Mouse (Mus musculus) E14TG2a.4 (cell line): ENCODE data around the gene Cd84.
"Not testable (repeated sequence)": the region's sequence is repeated elsewhere in the genome, so short reads cannot be mapped to it uniquely, and the experiment has no call there.

Experiments
- H3K27me3 ChIP-seq: 2 replicates; pipeline ENCODE4 v1.6.1; 2014; ENCODE audit warnings: low read length, control low read depth; ENCODE audit not compliant: insufficient read depth
- H3K36me3 ChIP-seq: 2 replicates; pipeline ENCODE4 v1.6.1; 2014; ENCODE audit warnings: low read length, control low read depth; ENCODE audit not compliant: insufficient read depth
- H3K4me1 ChIP-seq: replicated peaks from 2 replicates; pipeline ENCODE4 v1.6.1; 2014; ENCODE audit warnings: low read depth, low read length, control low read depth
- H3K4me3 ChIP-seq: replicated peaks from 2 replicates; pipeline ENCODE4 v1.5.1; 2014; ENCODE audit warnings: mild to moderate bottlenecking, low read length
- H3K9me3 ChIP-seq: 2 replicates; pipeline ENCODE4 v1.6.1; 2014; ENCODE audit warnings: low read length, control low read depth
- CTCF ChIP-seq: conservative IDR thresholded peaks from 2 replicates; pipeline ENCODE4 v1.5.1; 2014; ENCODE audit warnings: low read length
- NANOG ChIP-seq: IDR thresholded peaks from 2 replicates; pipeline ENCODE4 v1.6.1; 2014; ENCODE audit warnings: borderline replicate concordance, low read length, mixed read lengths
- POU5F1 ChIP-seq: IDR thresholded peaks from 2 replicates; pipeline ENCODE4 v1.6.1; 2014; ENCODE audit warnings: low read length, borderline replicate concordance

The Cd84 gene

DNA sequence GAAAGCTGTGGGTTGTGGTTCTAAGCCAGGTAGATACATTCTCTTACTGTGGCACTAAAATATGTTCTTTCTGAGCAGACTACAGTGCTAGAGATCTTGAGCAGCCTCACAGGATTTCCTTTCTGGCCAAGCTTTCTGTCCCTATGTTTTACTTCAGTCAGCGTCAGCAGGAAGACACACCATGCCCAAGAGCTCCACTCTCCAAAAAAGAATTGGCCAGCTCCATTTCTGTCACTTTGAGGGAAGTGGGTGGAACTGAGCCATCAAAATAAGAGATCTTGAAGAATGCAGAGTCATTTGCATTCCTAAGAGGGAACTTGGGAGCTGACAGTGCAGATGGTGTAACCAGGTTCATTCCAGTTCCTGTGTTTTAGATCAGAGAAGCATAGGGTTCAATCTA, 47.5 kb downstream of the Cd84 start:
- Histone ChIP-seq H3K4me3 (no peak overlapping the region), H3K36me3 (no peaks in the 10 kb centered on the region), H3K9me3 (peaks cover 45% of the 10 kb centered on the region), H3K4me1 (no peaks in the 10 kb centered on the region), H3K27me3 (no peaks in the 10 kb centered on the region)
- no peak for TF ChIP-seq POU5F1
- no peak for TF ChIP-seq CTCF
- TF ChIP-seq NANOG = no peak

GRCm38 (mm10) chr1:171895364-171895763, 55.9 kb downstream of the Cd84 start, which contains the start of gene Gm10521:
Gm10521 (plus strand) TSS chr1:171895664.
- H3K27me3 ChIP-seq, H3K4me1 ChIP-seq, H3K36me3 ChIP-seq, H3K4me3 ChIP-seq: not testable (repeated sequence)
- H3K9me3 ChIP-seq = peaks cover 74% of the 10 kb centered on the region

DNA sequence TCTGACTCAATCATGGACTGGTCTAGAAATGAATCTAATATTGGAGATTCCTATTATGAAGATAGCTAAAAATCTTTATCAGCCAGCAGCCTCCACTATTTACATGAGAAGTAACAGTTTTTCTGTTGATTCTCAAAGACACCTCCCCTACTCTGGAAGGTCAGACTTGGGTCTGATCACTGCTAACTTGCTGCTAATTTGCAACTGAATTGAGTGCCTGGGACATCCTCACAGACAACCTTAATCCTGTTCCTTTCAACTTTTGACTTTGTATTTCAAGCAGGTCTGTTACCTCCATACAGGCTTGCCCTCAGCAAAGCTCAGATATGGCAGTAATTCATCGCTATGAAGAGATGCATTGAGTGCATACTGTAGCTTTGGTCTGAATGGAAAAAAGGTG, 64.5 kb downstream of the Cd84 start:
- Histone ChIP-seq H3K4me1 (no peaks in the 10 kb centered on the region), H3K27me3 (no peaks in the 10 kb centered on the region), H3K9me3 (peaks cover 80% of the 10 kb centered on the region), H3K4me3 (no peak overlapping the region), H3K36me3 (no peaks in the 10 kb centered on the region)
- TF ChIP-seq CTCF (no peak), NANOG (no peak), POU5F1 (no peak)

DNA sequence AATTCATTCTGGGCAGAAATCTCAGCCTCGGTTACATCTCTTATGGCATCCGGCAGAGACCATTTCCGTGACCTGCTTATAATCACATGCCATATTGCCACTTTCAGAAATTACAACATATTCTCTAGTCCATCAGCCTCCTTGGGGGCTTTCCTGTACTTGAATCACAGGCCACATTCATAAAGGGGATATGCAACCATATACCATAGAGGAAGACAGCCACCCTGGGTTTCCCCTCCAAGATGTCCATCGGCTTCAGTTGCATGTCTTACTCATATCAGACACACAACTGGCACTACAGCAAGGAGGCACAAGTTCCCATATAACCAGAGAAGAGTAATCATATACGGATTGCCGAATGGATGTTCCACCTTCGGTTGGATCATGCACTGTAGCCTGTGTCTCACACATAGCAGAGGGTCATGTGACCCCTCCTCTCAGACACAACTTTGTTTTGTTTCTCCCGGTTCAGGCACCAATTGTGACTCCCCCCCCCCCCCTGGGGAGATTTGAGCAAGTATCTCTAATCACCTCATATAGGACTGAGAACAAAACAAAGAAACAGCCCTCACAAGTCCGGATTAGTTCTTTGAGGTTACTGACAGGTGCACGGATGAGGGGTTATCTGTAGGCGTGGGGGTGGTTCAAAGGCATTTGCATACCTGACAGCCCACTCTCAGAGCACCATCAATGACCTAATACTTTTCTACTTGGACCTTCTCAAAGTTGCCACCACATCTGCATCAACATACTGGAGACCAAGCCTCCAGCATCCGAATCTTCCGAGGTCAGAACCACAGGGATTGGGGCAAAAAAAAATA, 76.4 kb downstream of the Cd84 start:
- peaks cover 20% of the 10 kb centered on the region for H3K9me3 ChIP-seq
- H3K4me3 ChIP-seq = no peak overlapping the region
- H3K4me1 ChIP-seq = no peaks in the 10 kb centered on the region
- no peaks in the 10 kb centered on the region for H3K36me3 ChIP-seq
- H3K27me3 ChIP-seq = no peaks in the 10 kb centered on the region
- TF ChIP-seq POU5F1 (no peak), NANOG (no peak), CTCF (no peak)

- no peaks in the 10 kb centered on the region for H3K27me3 ChIP-seq
- no peaks in the 10 kb centered on the region for H3K36me3 ChIP-seq
- H3K9me3 ChIP-seq = peaks cover 7% of the 10 kb centered on the region; the same call in 1 of the 2 replicates
- no peak for TF ChIP-seq CTCF
- no peak for TF ChIP-seq POU5F1
- TF ChIP-seq NANOG = no peak
- H3K4me1 ChIP-seq = no peaks in the 10 kb centered on the region
- no peak within 1 kb of the TSS for H3K4me3 ChIP-seq
Measured at GRCm38 (mm10) chr1:171917305-171918039, 78.0 kb downstream of the Cd84 start, which contains the start of gene Slamf6. Slamf6 (plus strand) TSS chr1:171917515.

- TF ChIP-seq POU5F1 (no peak), NANOG (no peak), CTCF (no peak)
- no peaks in the 10 kb centered on the region for H3K4me1 ChIP-seq
Measured at GRCm38 (mm10) chr1:171918136-171918920, 78.8 kb downstream of the Cd84 start.

DNA sequence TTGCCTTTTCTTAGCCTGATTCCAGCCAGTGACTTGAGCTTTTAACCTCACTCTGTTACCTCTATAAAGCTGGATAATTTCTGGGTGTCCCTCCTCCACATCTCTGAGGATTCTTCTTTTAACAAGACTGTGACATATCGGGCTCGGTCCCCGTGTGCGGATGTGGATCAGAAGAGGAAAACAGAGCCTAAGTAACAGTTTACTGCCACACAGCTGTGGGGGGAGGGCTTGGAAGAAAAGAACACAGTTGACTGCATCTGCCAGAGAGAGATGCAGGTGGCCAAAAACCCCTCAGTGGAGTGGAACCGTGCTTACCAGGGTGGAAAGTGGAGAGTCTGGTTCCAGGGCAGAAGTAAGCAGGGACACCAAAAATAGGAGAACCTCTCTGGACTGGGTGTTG, 79.7 kb downstream of the Cd84 start:
- no peaks in the 10 kb centered on the region for H3K9me3 ChIP-seq
- no peak for TF ChIP-seq POU5F1
- no peak for TF ChIP-seq NANOG
- TF ChIP-seq CTCF = no peak
- H3K36me3 ChIP-seq = no peaks in the 10 kb centered on the region
- H3K27me3 ChIP-seq = no peaks in the 10 kb centered on the region
- no peaks in the 10 kb centered on the region for H3K4me1 ChIP-seq
- H3K4me3 ChIP-seq = no peak overlapping the region

More at GRCm38 (mm10) chr1:171918136-171918920, 78.8 kb downstream of the Cd84 start:
- Histone ChIP-seq H3K36me3 (no peaks in the 10 kb centered on the region), H3K27me3 (no peaks in the 10 kb centered on the region), H3K9me3 (no peaks in the 10 kb centered on the region), H3K4me3 (no peak overlapping the region)

- Histone ChIP-seq H3K4me3 (no peak overlapping the region), H3K9me3 (no peaks in the 10 kb centered on the region), H3K27me3 (no peaks in the 10 kb centered on the region), H3K36me3 (no peaks in the 10 kb centered on the region), H3K4me1 (no peaks in the 10 kb centered on the region)
- TF ChIP-seq CTCF (no peak), NANOG (no peak), POU5F1 (no peak)
Measured at GRCm38 (mm10) chr1:171919901-171920510, 80.5 kb downstream of the Cd84 start.
